Mouse (Mus musculus): ENCODE measurements around the gene Olfr556.
"Not testable (repeated sequence)": the region's sequence is repeated elsewhere in the genome, so short reads cannot be mapped to it uniquely, and the experiment has no call there.

DNA sequence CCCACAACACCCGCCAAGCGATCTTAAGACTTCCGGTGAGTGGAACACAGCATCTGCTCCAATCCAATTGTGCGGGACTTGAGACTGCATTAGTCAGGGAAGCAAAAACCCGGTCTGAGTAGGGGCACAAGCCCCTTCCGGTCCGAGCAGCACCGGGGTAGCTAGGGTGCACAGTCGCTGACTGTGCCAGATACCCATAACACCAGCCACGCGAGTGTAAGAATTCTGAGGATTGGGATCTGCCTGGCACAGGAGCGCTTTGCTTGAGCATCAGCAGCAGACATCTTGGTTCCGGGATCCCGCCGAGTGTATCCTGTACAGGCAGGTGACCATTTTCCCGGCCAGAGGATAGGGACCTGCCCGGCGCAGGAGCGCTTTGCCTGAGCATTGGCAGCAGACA is 44.3 kb upstream of the Olfr556 start:
- not testable (repeated sequence) for TF ChIP-seq CTCF (IDR thresholded peaks at IDR 0.05; ENCODE audit: borderline replicate concordance, extremely low read depth, insufficient read depth, insufficient read length); POLR2A (IDR thresholded peaks at IDR 0.05; ENCODE audit: borderline replicate concordance, extremely low read depth, insufficient read depth, insufficient read length, poor library complexity, severe bottlenecking)

Measured in brain, embryonic 14.5 days (tissue).